ENCODE assay signal across 8 mouse cellular contexts in the genomic region with DNA sequence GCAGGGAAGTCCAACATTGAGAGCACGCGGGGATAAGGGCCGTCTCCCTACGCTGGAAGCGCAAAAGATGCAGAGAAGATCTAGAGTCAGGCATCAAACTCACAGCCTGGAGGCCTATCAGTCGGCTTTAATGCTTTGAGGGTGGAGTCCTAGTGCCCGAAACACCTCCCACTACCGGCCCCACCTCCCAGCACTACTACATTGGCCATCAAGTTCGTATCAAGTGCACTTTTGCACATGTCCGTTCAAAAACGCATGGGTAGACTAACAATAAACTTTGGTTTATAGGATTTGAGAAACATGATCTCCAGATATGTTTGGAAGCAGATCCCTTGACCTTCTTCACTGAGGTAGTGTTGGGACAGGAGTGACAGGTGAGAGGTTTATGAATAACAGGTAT. TPM values are rescaled to one million over a fixed set of nuclear protein-coding genes. Genes with fewer than 3 reads are reported as not detected.
DNase-seq lines count a peak whose midpoint lies in the region; ATAC-seq lines count a peak whose summit lies in the region.

No protein-coding gene starts in this region.

- peak; percentile 88 for DNase-seq in A20 (ENCODE audit: low read depth, low spot score)
- DNase-seq in MN1 (ENCODE audit: low spot score) = peak; percentile 81
- DNase-seq in embryonic facial prominence, embryonic 11.5 days (ENCODE audit: low spot score) = peak; percentile 74
- peak; percentile 33 to 35 for DNase-seq in heart, postnatal 36 days
- peak; percentile 71 for DNase-seq in limb, embryonic 11.5 days (ENCODE audit: low spot score)
- peak; percentile 72 to 81 for DNase-seq in spleen, postnatal 4 days (ENCODE audit: low spot score in 2 of 2)
- DNase-seq in frontal cortex, postnatal 36 days (ENCODE audit: low spot score in 2 of 2) = no peak

- H3K4me2 ChIP-seq in embryonic facial prominence, embryonic 11.5 days (ENCODE audit: low read depth, low read length) = peak overlapping the region; percentile 50
- peak overlapping the region; percentile 62 for H3K4me2 ChIP-seq in limb, embryonic 11.5 days (ENCODE audit: low read depth, severe bottlenecking)
- H3K4me2 ChIP-seq in midbrain, embryonic 12.5 days (replicated peaks) = peak overlapping the region; percentile 64

- peak overlapping the region; percentile 95 for H3K4me3 ChIP-seq in embryonic facial prominence, embryonic 11.5 days (ENCODE audit: low read depth, low read length)
- peak overlapping the region; percentile 100 for H3K4me3 ChIP-seq in limb, embryonic 11.5 days (ENCODE audit: low read depth, low read length)
- H3K4me3 ChIP-seq in midbrain, embryonic 12.5 days = peak overlapping the region; percentile 97

- H3K4me1 ChIP-seq in embryonic facial prominence, embryonic 11.5 days (ENCODE audit: control insufficient read depth, insufficient read depth, low read length) = no peaks in the 10 kb centered on the region
- peaks cover 9% of the 10 kb centered on the region for H3K4me1 ChIP-seq in limb, embryonic 11.5 days (ENCODE audit: control insufficient read depth, insufficient read depth, low read length)
- peaks cover 37% of the 10 kb centered on the region for H3K4me1 ChIP-seq in midbrain, embryonic 12.5 days

- H3K36me3 ChIP-seq in embryonic facial prominence, embryonic 11.5 days (replicated peaks; ENCODE audit: control insufficient read depth, insufficient read depth, low read depth, low read length) = no peaks in the 10 kb centered on the region
- no peaks in the 10 kb centered on the region for H3K36me3 ChIP-seq in limb, embryonic 11.5 days (ENCODE audit: control insufficient read depth, insufficient read depth, low read length)
- H3K36me3 ChIP-seq in midbrain, embryonic 12.5 days = no peaks in the 10 kb centered on the region

- no peaks in the 10 kb centered on the region for H3K9me3 ChIP-seq in embryonic facial prominence, embryonic 11.5 days (replicated peaks; ENCODE audit: control insufficient read depth, low read length)
- no peaks in the 10 kb centered on the region for H3K9me3 ChIP-seq in limb, embryonic 11.5 days (ENCODE audit: control insufficient read depth, low read length)
- no peaks in the 10 kb centered on the region for H3K9me3 ChIP-seq in midbrain, embryonic 12.5 days

- intact Hi-C loops in heart, postnatal 36 days (cut with DNase I) = loop anchor here (1.0 kb wide), 1 partner anchor 23 kb away; no protein-coding TSS in a partner anchor

- no peak for ATAC-seq in embryonic facial prominence, embryonic 11.5 days (replicated peaks; ENCODE audit: insufficient number of reproducible peaks, low FRiP score, low TSS enrichment, low read depth)
- ATAC-seq in limb, embryonic 11.5 days (ENCODE audit: insufficient number of reproducible peaks, low FRiP score, low TSS enrichment, low read depth) = no peak
- no peak for ATAC-seq in midbrain, embryonic 12.5 days (ENCODE audit: low FRiP score, low read depth)

- H3K9ac ChIP-seq in embryonic facial prominence, embryonic 11.5 days (replicated peaks; ENCODE audit: low read length) = peak overlapping the region; percentile 77
- peak overlapping the region; percentile 66 for H3K9ac ChIP-seq in limb, embryonic 11.5 days (ENCODE audit: low read length)
- H3K9ac ChIP-seq in midbrain, embryonic 12.5 days (replicated peaks) = peak overlapping the region; percentile 70; the same call in 1 of the 2 replicates

- peak overlapping the region; percentile 85 for H3K27ac ChIP-seq in embryonic facial prominence, embryonic 11.5 days (replicated peaks; ENCODE audit: low read depth, low read length)
- peak overlapping the region; percentile 100 for H3K27ac ChIP-seq in limb, embryonic 11.5 days (replicated peaks; ENCODE audit: low read depth, low read length)
- peak overlapping the region; percentile 93 for H3K27ac ChIP-seq in midbrain, embryonic 12.5 days (replicated peaks)

- no peaks in the 10 kb centered on the region for H3K27me3 ChIP-seq in embryonic facial prominence, embryonic 11.5 days (ENCODE audit: control insufficient read depth, insufficient read depth, low read length)
- H3K27me3 ChIP-seq in limb, embryonic 11.5 days (ENCODE audit: control insufficient read depth, insufficient read depth, low read length) = no peaks in the 10 kb centered on the region
- H3K27me3 ChIP-seq in midbrain, embryonic 12.5 days = no peaks in the 10 kb centered on the region

- WGBS in embryonic facial prominence, embryonic 11.5 days = 4% methylated on average over 11 of the region's 11 CpGs
- WGBS in limb, embryonic 11.5 days = 5% methylated on average over 11 of the region's 11 CpGs
- WGBS in midbrain, embryonic 12.5 days = 8% methylated on average over 11 of the region's 11 CpGs

RNA-seq across cellular contexts. Expression of a gene that starts 1.0 kb away (rescaled TPM):
- 186 and 203 TPM in 2 replicates for polyA plus RNA-seq in embryonic facial prominence, embryonic 11.5 days (2014; fragmentation: Nextera tagmentation; extraction: Ambion mirVana)
- total RNA-seq in heart, postnatal 36 days (2021) = 10 to 100 TPM; 37.6 to 43.2 TPM
- 192 and 196 TPM in 2 replicates for polyA plus RNA-seq in limb, embryonic 11.5 days (2014; fragmentation: Nextera tagmentation; extraction: Ambion mirVana)
- 237 and 247 TPM in 2 replicates for polyA plus RNA-seq in midbrain, embryonic 12.5 days (2016; fragmentation: Nextera tagmentation; extraction: Ambion mirVana)

RNA-seq across cellular contexts. Expression of a gene that starts 25.3 kb away (rescaled TPM):
- polyA plus RNA-seq in embryonic facial prominence, embryonic 11.5 days (2014; fragmentation: Nextera tagmentation; extraction: Ambion mirVana) = 24.3 and 28.0 TPM in 2 replicates
- 10 to 100 TPM; 37.4 to 57.1 TPM for total RNA-seq in heart, postnatal 36 days (2021)
- polyA plus RNA-seq in limb, embryonic 11.5 days (2014; fragmentation: Nextera tagmentation; extraction: Ambion mirVana) = 25.3 and 26.0 TPM in 2 replicates
- 38.4 and 40.5 TPM in 2 replicates for polyA plus RNA-seq in midbrain, embryonic 12.5 days (2016; fragmentation: Nextera tagmentation; extraction: Ambion mirVana)

Comparison
In these comparisons a context has a peak if more than half of its experiments do, and no peak if none do; other contexts are left out.
1. DNase-seq: peak in A20 (single experiment), MN1 (single experiment), embryonic facial prominence, embryonic 11.5 days (single experiment), heart, postnatal 36 days (2 of 2), limb, embryonic 11.5 days (single experiment) and spleen, postnatal 4 days (2 of 2); none in frontal cortex, postnatal 36 days (0 of 2).
2. Peak in every context shown above with its lines, with median percentiles within 50 percentile points of each other: H3K27ac ChIP-seq, H3K4me2 ChIP-seq, H3K4me3 ChIP-seq and H3K9ac ChIP-seq.